Mouse (Mus musculus) layer of hippocampus, postnatal 10 days (tissue): ENCODE results near the gene Clcn2. TPM values are rescaled to one million over a fixed set of nuclear protein-coding genes. Genes with fewer than 3 reads are reported as not detected.

Experiments
- DNase-seq, 2 experiments: peaks; one replicate each; pipeline ENCODE4 v3.0.0; 2021; ENCODE audit warnings: low spot score in 2 of 2
- total RNA-seq, 2 experiments: library from RNA; stranded (reverse); gene quantifications; 2 replicates each; pipeline ENCODE4 v1.2.3; 2021

The Clcn2 gene
- total RNA-seq, 2 experiments from 2014 or later: 41.4 to 50.7 TPM

GRCm38 (mm10) chr16:20723247-20723646 is 5.7 kb upstream of the Clcn2 start:
- no peak for DNase-seq

- DNase-seq: no peak
Observed at GRCm38 (mm10) chr16:20722736-20723135, 5.2 kb upstream of the Clcn2 start.

DNA sequence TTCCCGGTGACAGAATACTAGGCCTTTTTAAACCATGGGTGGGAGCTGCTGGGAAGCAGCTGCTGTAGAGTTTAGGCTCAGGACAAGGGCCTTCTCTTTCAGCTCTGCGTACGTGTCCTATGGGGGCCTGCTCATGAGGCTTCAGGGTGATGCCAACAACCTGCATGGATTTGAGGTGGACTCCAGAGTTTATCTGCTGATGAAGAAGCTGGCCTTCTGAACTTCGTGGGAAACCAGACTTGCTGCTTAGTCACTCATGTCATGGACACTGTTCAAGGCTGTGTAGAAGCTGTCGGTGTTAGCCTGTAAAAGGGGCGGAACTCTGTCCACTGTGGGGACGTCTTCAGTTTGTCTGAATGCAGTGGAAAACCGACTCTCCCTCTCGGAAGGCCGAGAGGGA is 4.3 kb upstream of the Clcn2 start:
- no peak for DNase-seq

DNA sequence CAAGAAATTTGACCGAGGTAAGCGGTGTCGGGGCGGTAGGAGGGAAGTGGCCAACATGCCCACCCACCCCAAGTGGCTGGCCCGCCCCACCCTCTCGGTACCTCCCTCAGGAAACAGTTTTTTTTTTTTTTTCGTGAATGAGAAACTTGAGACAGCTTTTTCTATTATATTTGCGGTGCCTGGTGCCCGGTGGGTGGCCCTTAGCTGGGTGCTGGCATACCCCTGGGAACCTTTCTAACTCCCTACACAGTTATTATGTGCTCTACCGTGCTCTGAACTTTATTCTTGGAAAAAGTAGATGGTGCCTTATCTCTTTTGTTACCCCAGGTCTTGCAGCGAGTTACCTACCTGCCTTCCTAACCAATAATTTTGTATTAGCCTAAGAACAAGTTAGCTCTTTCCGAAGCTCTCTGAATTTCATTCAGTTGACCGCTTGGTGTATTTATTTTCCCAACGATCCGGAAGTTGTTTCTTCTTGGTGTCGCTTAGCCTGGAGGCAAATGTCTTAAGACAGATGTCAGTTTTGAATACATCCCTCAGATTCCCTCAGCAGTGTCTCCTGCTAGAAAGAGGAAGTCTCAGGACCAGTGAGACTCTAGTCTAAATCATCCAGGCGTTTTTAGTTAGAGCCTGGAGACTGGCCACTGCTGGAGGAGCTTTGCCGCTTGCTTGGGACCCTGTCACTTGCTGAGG is 578 bp upstream of the Clcn2 start:
- DNase-seq: no peak

- peak in 1 of 2 experiments; percentile 37 for DNase-seq
Observed at GRCm38 (mm10) chr16:20716841-20717180, 735 bp downstream of the Clcn2 start.

GRCm38 (mm10) chr16:20715976-20716840 is 1.3 kb downstream of the Clcn2 start:
- peak; percentile 77 to 86 for DNase-seq

DNA sequence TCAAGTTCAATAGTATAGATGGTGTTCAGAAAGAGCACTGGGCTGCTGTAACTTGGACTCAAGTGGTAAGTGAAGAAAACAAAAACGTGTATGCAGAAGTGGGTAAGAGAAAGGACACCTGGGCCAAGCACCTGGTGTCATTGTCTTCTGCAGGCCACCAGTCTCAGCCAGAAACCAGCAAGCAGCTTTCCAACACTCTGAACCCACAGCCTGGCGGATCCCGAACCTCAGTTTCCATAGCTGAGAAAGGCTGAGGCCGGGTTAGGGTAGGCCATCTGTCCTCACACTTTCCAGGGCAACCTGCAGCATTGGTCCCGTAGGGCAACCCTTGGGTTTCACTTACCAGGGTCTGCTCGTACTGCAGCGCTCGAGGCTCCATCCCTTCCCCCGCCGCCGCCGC is 2.0 kb downstream of the Clcn2 start:
- no peak for DNase-seq

- DNase-seq: no peak
Observed at GRCm38 (mm10) chr16:20715161-20715560, 2.4 kb downstream of the Clcn2 start.

- DNase-seq: no peak
Observed at GRCm38 (mm10) chr16:20714307-20715080, 3.1 kb downstream of the Clcn2 start.

GRCm38 (mm10) chr16:20712889-20713288 is 4.7 kb downstream of the Clcn2 start:
- no peak for DNase-seq

GRCm38 (mm10) chr16:20712190-20712589 is 5.4 kb downstream of the Clcn2 start:
- DNase-seq: no peak

DNA sequence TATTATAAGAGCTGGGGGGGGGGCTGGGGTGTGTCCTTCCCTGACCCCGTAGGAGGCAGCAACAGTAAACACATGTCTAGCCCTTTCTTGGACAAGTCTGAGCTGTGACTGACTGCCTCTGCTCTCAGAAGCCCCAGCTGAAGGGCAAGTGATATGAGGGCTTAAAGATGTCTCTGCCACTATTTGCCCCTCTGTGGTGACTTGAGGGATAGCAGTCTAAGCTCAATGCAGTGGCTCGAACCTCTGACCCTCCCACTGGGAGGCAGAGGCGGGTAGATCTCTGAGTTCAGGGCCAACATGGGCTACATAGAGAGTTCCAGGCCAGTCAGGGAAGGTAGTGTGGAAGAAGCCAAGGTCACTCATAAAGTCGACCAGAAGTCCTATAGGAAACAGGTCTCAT is 6.7 kb downstream of the Clcn2 start:
- no peak for DNase-seq

GRCm38 (mm10) chr16:20710370-20710769 is 7.2 kb downstream of the Clcn2 start:
- DNase-seq: no peak

DNA sequence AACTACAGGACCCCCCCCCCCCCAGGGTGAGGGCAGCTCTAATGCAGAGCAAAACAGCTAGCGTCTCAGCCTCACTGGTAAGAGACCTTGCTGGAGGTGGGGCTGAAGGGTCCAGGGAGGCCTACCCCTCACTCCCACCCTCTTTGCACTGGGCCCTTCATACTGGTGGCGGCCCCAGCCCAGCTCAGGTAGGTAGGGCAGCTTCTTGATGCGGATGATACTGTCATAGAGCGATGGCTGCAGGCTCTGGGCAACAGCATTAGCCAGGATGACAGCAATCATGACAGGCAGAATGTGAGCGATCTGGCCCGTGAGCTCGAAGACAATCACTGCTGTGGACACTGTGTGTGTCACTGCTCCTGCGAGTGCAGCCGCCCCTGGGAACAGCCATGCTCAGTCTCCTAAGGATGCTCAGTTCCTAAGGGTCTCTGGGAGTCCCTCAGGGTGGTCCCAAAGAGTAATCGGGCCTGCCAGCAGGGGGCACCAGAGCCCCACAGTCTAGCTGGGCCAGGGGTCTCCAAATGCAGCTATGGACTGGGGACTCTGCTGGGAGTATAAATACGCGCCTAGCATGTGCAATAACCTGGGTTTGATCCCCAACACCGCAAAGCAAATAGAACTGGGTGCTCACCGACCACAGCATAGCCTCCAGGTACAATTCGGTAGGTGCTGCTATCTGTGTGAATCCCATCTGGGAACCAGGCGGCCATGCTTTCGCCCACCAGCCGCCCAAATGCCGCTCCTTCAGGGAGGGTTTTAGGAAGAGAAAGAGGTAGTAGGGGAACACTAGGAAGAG is 8.4 kb downstream of the Clcn2 start:
- DNase-seq: peak; percentile 66 to 74

GRCm38 (mm10) chr16:20708220-20708938 is 9.2 kb downstream of the Clcn2 start:
- no peak for DNase-seq

DNA sequence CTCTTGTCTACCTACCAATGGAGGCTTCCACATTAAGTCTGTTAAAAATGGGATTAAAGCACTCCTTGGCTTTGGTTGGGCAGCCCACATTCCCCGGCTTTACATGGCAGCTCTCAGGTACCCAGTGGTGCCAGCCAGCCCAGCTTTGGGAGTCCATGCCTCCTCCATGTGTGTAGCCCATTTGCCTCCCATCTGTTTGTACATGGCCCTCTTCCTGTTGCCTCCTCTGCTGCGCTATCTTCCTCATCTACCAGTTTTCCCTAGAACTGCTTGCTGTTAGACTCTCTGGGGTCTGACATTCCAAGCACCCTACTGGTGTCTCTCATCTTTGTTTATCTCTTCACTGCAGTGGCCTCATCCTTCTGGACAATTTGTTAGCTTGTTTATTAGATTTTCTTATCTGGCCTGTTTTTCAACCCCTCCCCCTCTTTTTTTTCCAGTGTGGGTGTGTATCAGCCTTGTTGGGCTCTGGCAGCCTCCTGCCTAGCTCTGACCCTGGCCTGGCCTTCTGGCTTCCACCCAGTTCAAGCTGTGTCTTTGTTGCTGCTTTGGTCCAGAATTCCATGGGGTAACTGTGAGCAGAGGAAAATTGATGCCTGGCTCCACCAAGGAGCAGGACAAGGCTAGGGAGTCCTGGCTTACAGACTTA is 11.0 kb downstream of the Clcn2 start:
- DNase-seq: peak; percentile 31 to 60

GRCm38 (mm10) chr16:20705786-20706185 is 11.8 kb downstream of the Clcn2 start:
- peak in 1 of 2 experiments; percentile 12 for DNase-seq

DNA sequence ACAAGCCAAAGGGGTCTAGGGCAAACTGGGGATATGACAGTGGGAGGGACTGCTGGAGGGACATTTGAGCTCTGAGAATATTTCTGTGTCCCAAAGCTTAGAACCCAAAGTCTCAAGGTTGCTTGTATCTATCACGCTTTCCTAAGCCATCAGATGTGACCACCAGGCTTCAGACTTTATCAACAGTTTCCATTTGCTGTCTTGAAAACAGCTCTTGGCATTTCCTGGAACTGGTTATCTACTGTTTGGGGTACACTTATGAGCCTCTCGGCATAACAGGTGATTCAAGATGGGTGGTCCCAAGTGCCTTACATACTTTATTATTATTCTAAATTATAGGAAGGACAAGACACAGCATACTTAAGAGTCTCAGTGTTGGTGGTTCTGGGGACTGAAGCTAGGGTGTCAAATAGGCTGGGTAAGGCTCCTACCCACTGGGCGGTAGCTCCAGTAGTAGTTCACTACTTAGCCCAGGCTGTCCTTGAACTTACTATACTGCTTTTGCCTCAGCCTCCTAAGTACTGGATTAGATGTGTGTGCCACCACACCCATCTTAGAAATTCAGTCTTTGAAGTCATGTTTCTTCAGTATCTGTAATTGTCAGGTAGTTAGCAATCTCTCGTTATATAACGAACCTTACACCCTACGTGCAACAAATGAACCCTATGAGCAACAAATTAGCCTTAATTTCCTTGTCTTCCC is 13.7 kb downstream of the Clcn2 start:
- peak in 1 of 2 experiments; percentile 11 for DNase-seq

DNA sequence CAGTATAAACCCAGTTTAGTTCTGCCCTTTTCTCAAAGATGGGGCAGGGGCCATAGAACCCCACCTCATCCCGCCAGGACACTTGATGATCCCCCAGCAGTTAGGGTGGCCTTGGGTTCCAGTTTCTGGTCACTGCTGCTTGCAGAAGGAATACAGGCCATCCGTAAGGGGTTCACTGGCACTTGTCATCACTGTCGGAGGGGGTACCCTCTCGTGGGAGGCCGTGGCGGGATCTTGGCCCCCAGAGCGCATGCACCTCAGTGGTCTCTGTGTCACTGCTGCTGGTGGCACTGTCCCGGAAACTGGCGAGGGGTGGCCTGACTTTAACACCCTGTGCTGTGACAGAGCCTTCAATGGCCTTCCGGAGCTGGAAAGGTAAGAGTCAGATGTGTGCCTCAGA is 14.5 kb downstream of the Clcn2 start:
- DNase-seq: peak in 1 of 2 experiments; percentile 24
